ENCODE assay signal across 25 mouse cellular contexts in genomic region chr12:107887621-107888020, GRCm38 (mm10).
A peak's percentile ranks its signal among the peaks of the same experiment; 100 is the strongest.
DNase-seq lines count a peak whose midpoint lies in the region; ATAC-seq lines count a peak whose summit lies in the region.
"Had no signal": no experiment of that assay in that cellular context is flagged by ENCODE, and none has a peak within 500 bp of the region (broad histone marks: within the 10 kb centered on the region; RNA-seq: fewer than 3 reads in every experiment).

No protein-coding gene starts in this region.

- WGBS in forebrain, embryonic 10.5 days: 56% methylated on average over 6 of the region's 6 CpGs
- WGBS in forebrain, embryonic 12.5 days: 51% methylated on average over 6 of the region's 6 CpGs
- 63% methylated on average over 6 of the region's 6 CpGs for WGBS in limb, embryonic 10.5 days
- WGBS in stomach, embryonic 16.5 days: 48% methylated on average over 6 of the region's 6 CpGs

- H3K36me3 ChIP-seq in forebrain, embryonic 10.5 days (replicated peaks): no peaks in the 10 kb centered on the region
- H3K36me3 ChIP-seq in forebrain, embryonic 12.5 days (replicated peaks): no peaks in the 10 kb centered on the region
- H3K36me3 ChIP-seq in limb, embryonic 10.5 days: no peaks in the 10 kb centered on the region
- no peaks in the 10 kb centered on the region for H3K36me3 ChIP-seq in stomach, embryonic 16.5 days (ENCODE audit: control insufficient read depth, insufficient read depth, low read length)
- H3K36me3 ChIP-seq: G1E; heart, embryonic 12.5 days; midbrain, embryonic 12.5 days; neural tube, embryonic 13.5 days had no signal

- peaks cover 63% of the 10 kb centered on the region for H3K4me1 ChIP-seq in forebrain, embryonic 10.5 days
- peaks cover 42% of the 10 kb centered on the region for H3K4me1 ChIP-seq in forebrain, embryonic 12.5 days
- peaks cover 56% of the 10 kb centered on the region for H3K4me1 ChIP-seq in limb, embryonic 10.5 days
- peaks cover 24% of the 10 kb centered on the region; the same call in 1 of the 2 replicates for H3K4me1 ChIP-seq in stomach, embryonic 16.5 days (ENCODE audit: control insufficient read depth, insufficient read depth, low read length)

- DNase-seq in forebrain, embryonic 10.5 days (ENCODE audit: extremely low spot score, low spot score): no peak
- peak; percentile 23 for DNase-seq in retina, postnatal 1 day
- DNase-seq in retina, embryonic 14.5 days (ENCODE audit: low spot score): no peak
- DNase-seq in limb, embryonic 10.5 days (ENCODE audit: low spot score): no peak
- DNase-seq in left cerebral cortex, adult 9 months (ENCODE audit: low spot score in 2 of 2): no peak
- DNase-seq in ovary, adult 18-20 months (ENCODE audit: low spot score): no peak
- DNase-seq: adrenal gland, postnatal 10 days; cerebellum, adult 8-10 months; embryo, embryonic 11 days; gastrocnemius, postnatal 25 days; heart, adult 2 months; heart, postnatal 4 days; kidney, adult 11 months; kidney, postnatal 14 days; lung, postnatal 36 days; right cerebral cortex, postnatal 4 days had no signal

- peak overlapping the region; percentile 63; the same call in 1 of the 2 replicates for H3K27ac ChIP-seq in forebrain, embryonic 10.5 days
- H3K27ac ChIP-seq in forebrain, embryonic 12.5 days: no peak overlapping the region
- H3K27ac ChIP-seq in limb, embryonic 10.5 days: peak overlapping the region; percentile 74
- peak overlapping the region; percentile 3; the same call in 1 of the 2 replicates for H3K27ac ChIP-seq in stomach, embryonic 16.5 days (ENCODE audit: low read length)
- H3K27ac ChIP-seq: heart, adult 2 months; hindbrain, embryonic 14.5 days; midbrain, embryonic 12.5 days; neural tube, embryonic 13.5 days had no signal

- no peaks in the 10 kb centered on the region for H3K9me3 ChIP-seq in forebrain, embryonic 10.5 days
- no peaks in the 10 kb centered on the region for H3K9me3 ChIP-seq in forebrain, embryonic 12.5 days
- H3K9me3 ChIP-seq in limb, embryonic 10.5 days (replicated peaks): no peaks in the 10 kb centered on the region
- no peaks in the 10 kb centered on the region for H3K9me3 ChIP-seq in stomach, embryonic 16.5 days (replicated peaks; ENCODE audit: control insufficient read depth, low read length)
- H3K9me3 ChIP-seq: heart, embryonic 12.5 days; midbrain, embryonic 12.5 days; neural tube, embryonic 13.5 days had no signal

- no peak overlapping the region for H3K4me2 ChIP-seq in forebrain, embryonic 12.5 days
- H3K4me2 ChIP-seq in stomach, embryonic 16.5 days (ENCODE audit: low read depth, low read length): no peak overlapping the region
- H3K4me2 ChIP-seq: heart, embryonic 12.5 days; hindbrain, embryonic 14.5 days; liver, embryonic 11.5 days; midbrain, embryonic 12.5 days; neural tube, embryonic 13.5 days had no signal

- H3K4me3 ChIP-seq in forebrain, embryonic 10.5 days: no peak overlapping the region
- no peak overlapping the region for H3K4me3 ChIP-seq in forebrain, embryonic 12.5 days (replicated peaks)
- H3K4me3 ChIP-seq in limb, embryonic 10.5 days: no peak overlapping the region
- no peak overlapping the region for H3K4me3 ChIP-seq in stomach, embryonic 16.5 days (replicated peaks; ENCODE audit: low read length)
- H3K4me3 ChIP-seq: heart, adult 2 months; heart, embryonic 12.5 days; midbrain, embryonic 12.5 days; neural tube, embryonic 13.5 days had no signal

- H3K27me3 ChIP-seq in forebrain, embryonic 10.5 days (ENCODE audit: poor library complexity, severe bottlenecking): peaks cover 20% of the 10 kb centered on the region
- peaks cover 9% of the 10 kb centered on the region; the same call in 1 of the 2 replicates for H3K27me3 ChIP-seq in forebrain, embryonic 12.5 days
- no peaks in the 10 kb centered on the region for H3K27me3 ChIP-seq in limb, embryonic 10.5 days (ENCODE audit: low read depth, poor library complexity, severe bottlenecking)
- H3K27me3 ChIP-seq in stomach, embryonic 16.5 days (ENCODE audit: control insufficient read depth, insufficient read depth, low read length): no peaks in the 10 kb centered on the region
- H3K27me3 ChIP-seq: heart, embryonic 12.5 days; neural tube, embryonic 13.5 days had no signal

- no peak overlapping the region for H3K9ac ChIP-seq in forebrain, embryonic 12.5 days
- H3K9ac ChIP-seq in stomach, embryonic 16.5 days (ENCODE audit: low read length): no peak overlapping the region
- H3K9ac ChIP-seq: heart, embryonic 12.5 days; hindbrain, embryonic 14.5 days; midbrain, embryonic 12.5 days; neural tube, embryonic 13.5 days had no signal

- no peak for ATAC-seq in forebrain, embryonic 12.5 days (ENCODE audit: low FRiP score)
- no peak for ATAC-seq in stomach, embryonic 16.5 days (ENCODE audit: insufficient read depth, low FRiP score)
- ATAC-seq: inflammation-experienced regulatory T-cells, adult 6 months had no signal
